Mouse (Mus musculus): Measurements from ENCODE around the gene Ptma. TPM values are rescaled to one million over a fixed set of nuclear protein-coding genes. Genes with fewer than 3 reads are reported as not detected.
A peak's percentile ranks its signal among the peaks of the same experiment; 100 is the strongest.

Ptma gene
- total and polyA plus RNA-seq, 2 experiments from 2014 or later = 723 to 1,399 TPM

GRCm38 (mm10) chr1:86501114-86501532 is 25.4 kb upstream of the Ptma start:
- H3K4me3 ChIP-seq (ENCODE audit: low read length) = no peak overlapping the region
- no peaks in the 10 kb centered on the region for H3K36me3 ChIP-seq (ENCODE audit: insufficient read depth, low read length)
- no peaks in the 10 kb centered on the region for H3K27me3 ChIP-seq (ENCODE audit: insufficient read depth, low read length)
- H3K4me2 ChIP-seq (ENCODE audit: low read depth, low read length) = no peak overlapping the region
- H3K4me1 ChIP-seq (ENCODE audit: insufficient read depth, low read length) = peaks cover 20% of the 10 kb centered on the region
- no peaks in the 10 kb centered on the region for H3K9me3 ChIP-seq (ENCODE audit: low read length)
- H3K9ac ChIP-seq (replicated peaks; ENCODE audit: low read length) = no peak overlapping the region
- 23% methylated on average over 6 of the region's 6 CpGs for WGBS
- peak; percentile 75 for TF ChIP-seq CTCF (IDR thresholded peaks at IDR 0.05; ENCODE audit: low read depth)
- ATAC-seq = peak; percentile 2; the same call in 1 of the 2 replicates
- DNase-seq (ENCODE audit: low spot score) = peak; percentile 74
- peak overlapping the region; percentile 37 for H3K27ac ChIP-seq

- H3K9ac ChIP-seq (replicated peaks; ENCODE audit: low read length) = no peak overlapping the region
- H3K4me1 ChIP-seq (ENCODE audit: insufficient read depth, low read length) = peaks cover 20% of the 10 kb centered on the region
- 0% methylated on average over 4 of the region's 4 CpGs for WGBS
- peak; percentile 98 for TF ChIP-seq CTCF (IDR thresholded peaks at IDR 0.05; ENCODE audit: low read depth)
- no peaks in the 10 kb centered on the region for H3K9me3 ChIP-seq (ENCODE audit: low read length)
- peak overlapping the region; percentile 37; the same call in 1 of the 2 replicates for H3K27ac ChIP-seq
- DNase-seq (ENCODE audit: low spot score) = peak; percentile 94
- H3K36me3 ChIP-seq (ENCODE audit: insufficient read depth, low read length) = no peaks in the 10 kb centered on the region
- H3K27me3 ChIP-seq (ENCODE audit: insufficient read depth, low read length) = no peaks in the 10 kb centered on the region
- peak; percentile 13; the same call in 1 of the 2 replicates for ATAC-seq
- H3K4me3 ChIP-seq (ENCODE audit: low read length) = no peak overlapping the region
- H3K4me2 ChIP-seq (ENCODE audit: low read depth, low read length) = no peak overlapping the region
These were observed 25.0 kb upstream of the Ptma start for GRCm38 (mm10) chr1:86501559-86501958.

- no peak for DNase-seq (ENCODE audit: low spot score)
These were observed 24.1 kb upstream of the Ptma start for GRCm38 (mm10) chr1:86502221-86503048.

GRCm38 (mm10) chr1:86503165-86503747 is 23.3 kb upstream of the Ptma start:
- Histone ChIP-seq H3K27me3 (ENCODE audit: insufficient read depth, low read length) (no peaks in the 10 kb centered on the region), H3K27ac (peak overlapping the region; percentile 87), H3K4me3 (ENCODE audit: low read length) (peak overlapping the region; percentile 38), H3K36me3 (ENCODE audit: insufficient read depth, low read length) (no peaks in the 10 kb centered on the region), H3K4me2 (ENCODE audit: low read depth, low read length) (peak overlapping the region; percentile 62), H3K4me1 (ENCODE audit: insufficient read depth, low read length) (peaks cover 20% of the 10 kb centered on the region), H3K9ac (replicated peaks; ENCODE audit: low read length) (peak overlapping the region; percentile 71), H3K9me3 (ENCODE audit: low read length) (no peaks in the 10 kb centered on the region)
- no peak for ATAC-seq
- no peak for TF ChIP-seq CTCF (IDR thresholded peaks at IDR 0.05; ENCODE audit: low read depth)
- 24% methylated on average over 16 of the region's 16 CpGs for WGBS
- peak; percentile 22 for DNase-seq (ENCODE audit: low spot score)

More at GRCm38 (mm10) chr1:86502221-86503048, 24.1 kb upstream of the Ptma start:
- H3K27ac ChIP-seq = peak overlapping the region; percentile 87; the same call in 1 of the 2 replicates
- TF ChIP-seq CTCF (IDR thresholded peaks at IDR 0.05; ENCODE audit: low read depth) = no peak
- no peak overlapping the region for H3K9ac ChIP-seq (replicated peaks; ENCODE audit: low read length)
- no peaks in the 10 kb centered on the region for H3K9me3 ChIP-seq (ENCODE audit: low read length)
- no peak for ATAC-seq
- H3K36me3 ChIP-seq (ENCODE audit: insufficient read depth, low read length) = no peaks in the 10 kb centered on the region
- H3K4me2 ChIP-seq (ENCODE audit: low read depth, low read length) = no peak overlapping the region
- no peaks in the 10 kb centered on the region for H3K27me3 ChIP-seq (ENCODE audit: insufficient read depth, low read length)
- H3K4me1 ChIP-seq (ENCODE audit: insufficient read depth, low read length) = peaks cover 20% of the 10 kb centered on the region
- WGBS = 20% methylated on average over 17 of the region's 17 CpGs
- H3K4me3 ChIP-seq (ENCODE audit: low read length) = no peak overlapping the region

GRCm38 (mm10) chr1:86503906-86504696 is 22.4 kb upstream of the Ptma start:
- under 1% methylated on average over 64 of the region's 64 CpGs for whole genome bisulfite sequencing
- no peaks in the 10 kb centered on the region for H3K27me3 ChIP-seq (ENCODE audit: insufficient read depth, low read length)
- ATAC-seq = peak; percentile 90
- H3K27ac ChIP-seq = peak overlapping the region; percentile 87
- H3K4me2 ChIP-seq (ENCODE audit: low read depth, low read length) = peak overlapping the region; percentile 62
- TF ChIP-seq CTCF (IDR thresholded peaks at IDR 0.05; ENCODE audit: low read depth) = peak; percentile 63
- H3K36me3 ChIP-seq (ENCODE audit: insufficient read depth, low read length) = no peaks in the 10 kb centered on the region
- peaks cover 20% of the 10 kb centered on the region for H3K4me1 ChIP-seq (ENCODE audit: insufficient read depth, low read length)
- peak; percentile 95 for DNase-seq (ENCODE audit: low spot score)
- peak overlapping the region; percentile 71 for H3K9ac ChIP-seq (replicated peaks; ENCODE audit: low read length)
- H3K4me3 ChIP-seq (ENCODE audit: low read length) = peak overlapping the region; percentile 38
- H3K9me3 ChIP-seq (ENCODE audit: low read length) = no peaks in the 10 kb centered on the region

GRCm38 (mm10) chr1:86504697-86505421 is 21.7 kb upstream of the Ptma start:
- no peaks in the 10 kb centered on the region for H3K27me3 ChIP-seq (ENCODE audit: insufficient read depth, low read length)
- peak overlapping the region; percentile 71 for H3K9ac ChIP-seq (replicated peaks; ENCODE audit: low read length)
- 11% methylated on average over 19 of the region's 19 CpGs for WGBS
- DNase-seq (ENCODE audit: low spot score) (peak; percentile 22), ATAC-seq (no peak)
- TF ChIP-seq CTCF (IDR thresholded peaks at IDR 0.05; ENCODE audit: low read depth) = no peak
- H3K4me3 ChIP-seq (ENCODE audit: low read length) = peak overlapping the region; percentile 38
- no peaks in the 10 kb centered on the region for H3K36me3 ChIP-seq (ENCODE audit: insufficient read depth, low read length)
- H3K4me2 ChIP-seq (ENCODE audit: low read depth, low read length) = peak overlapping the region; percentile 62
- no peaks in the 10 kb centered on the region for H3K9me3 ChIP-seq (ENCODE audit: low read length)
- peak overlapping the region; percentile 87 for H3K27ac ChIP-seq
- H3K4me1 ChIP-seq (ENCODE audit: insufficient read depth, low read length) = peaks cover 24% of the 10 kb centered on the region

All from hindbrain, postnatal 0 days (tissue).